Mouse (Mus musculus): ENCODE measurements at regions not wholly inside any gene's neighbourhood (a gene's known extent, or its start where the extent isn't known, plus 50 kb on each side); places are given as distances from the start of the nearest gene placed in this dataset.

- H3K36me3 ChIP-seq (replicated peaks): no peaks in the 10 kb centered on the region
- DNase-seq (ENCODE audit: low spot score) (no peak), ATAC-seq (ENCODE audit: extremely low read depth, insufficient number of reproducible peaks, low FRiP score, poor library complexity, severe bottlenecking) (no peak)
- H3K27me3 ChIP-seq (ENCODE audit: insufficient read depth, low read length): no peaks in the 10 kb centered on the region
- H3K4me3 ChIP-seq (ENCODE audit: low read depth, low read length): no peak overlapping the region
- H3K4me1 ChIP-seq (ENCODE audit: insufficient read depth, low read depth, low read length): no peaks in the 10 kb centered on the region
- H3K9me3 ChIP-seq (replicated peaks): peaks cover 11% of the 10 kb centered on the region; the same call in 1 of the 2 replicates
- TF ChIP-seq POLR2AphosphoS5 (IDR thresholded peaks at IDR 0.05; ENCODE audit: insufficient replicate concordance, low read depth, low read length) (no peak), CTCF (IDR thresholded peaks at IDR 0.05; ENCODE audit: low read depth, low read length) (no peak), GATA1 (IDR thresholded peaks at IDR 0.05; ENCODE audit: borderline replicate concordance, low read length) (no peak), GATA2 (IDR thresholded peaks at IDR 0.05; ENCODE audit: borderline replicate concordance, low read depth, low read length) (no peak), TAL1 (conservative IDR thresholded peaks at IDR 0.05; ENCODE audit: low read depth, low read length) (no peak)
These were observed 147.6 kb downstream of the Plk2 start for GRCm38 (mm10) chr13:110542303-110543065.

GRCm38 (mm10) chr13:110545454-110545853, 150.6 kb downstream of the Plk2 start:
- Histone ChIP-seq H3K27me3 (ENCODE audit: insufficient read depth, low read length) (no peaks in the 10 kb centered on the region), H3K36me3 (replicated peaks) (no peaks in the 10 kb centered on the region), H3K4me1 (ENCODE audit: insufficient read depth, low read depth, low read length) (no peaks in the 10 kb centered on the region), H3K9me3 (replicated peaks) (peaks cover 13% of the 10 kb centered on the region), H3K4me3 (ENCODE audit: low read depth, low read length) (no peak overlapping the region)
- TF ChIP-seq CTCF (IDR thresholded peaks at IDR 0.05; ENCODE audit: low read depth, low read length) (no peak), POLR2AphosphoS5 (IDR thresholded peaks at IDR 0.05; ENCODE audit: insufficient replicate concordance, low read depth, low read length) (no peak), GATA1 (IDR thresholded peaks at IDR 0.05; ENCODE audit: borderline replicate concordance, low read length) (no peak), GATA2 (IDR thresholded peaks at IDR 0.05; ENCODE audit: borderline replicate concordance, low read depth, low read length) (no peak), TAL1 (conservative IDR thresholded peaks at IDR 0.05; ENCODE audit: low read depth, low read length) (no peak)
- ATAC-seq (ENCODE audit: extremely low read depth, insufficient number of reproducible peaks, low FRiP score, poor library complexity, severe bottlenecking): no peak
- DNase-seq (ENCODE audit: low spot score): no peak

GRCm38 (mm10) chr13:110555529-110556319, 160.9 kb downstream of the Plk2 start:
- ATAC-seq (ENCODE audit: extremely low read depth, insufficient number of reproducible peaks, low FRiP score, poor library complexity, severe bottlenecking) (no peak), DNase-seq (ENCODE audit: low spot score) (no peak)
- Histone ChIP-seq H3K4me1 (ENCODE audit: insufficient read depth, low read depth, low read length) (no peaks in the 10 kb centered on the region), H3K27me3 (ENCODE audit: insufficient read depth, low read length) (no peaks in the 10 kb centered on the region), H3K36me3 (replicated peaks) (no peaks in the 10 kb centered on the region), H3K9me3 (replicated peaks) (peaks cover 31% of the 10 kb centered on the region), H3K4me3 (ENCODE audit: low read depth, low read length) (no peak overlapping the region)
- TF ChIP-seq CTCF (IDR thresholded peaks at IDR 0.05; ENCODE audit: low read depth, low read length) (no peak), GATA2 (IDR thresholded peaks at IDR 0.05; ENCODE audit: borderline replicate concordance, low read depth, low read length) (no peak), GATA1 (IDR thresholded peaks at IDR 0.05; ENCODE audit: borderline replicate concordance, low read length) (no peak), POLR2AphosphoS5 (IDR thresholded peaks at IDR 0.05; ENCODE audit: insufficient replicate concordance, low read depth, low read length) (no peak), TAL1 (conservative IDR thresholded peaks at IDR 0.05; ENCODE audit: low read depth, low read length) (no peak)

GRCm38 (mm10) chr13:110556355-110557095, 161.7 kb downstream of the Plk2 start:
- TF ChIP-seq TAL1 (conservative IDR thresholded peaks at IDR 0.05; ENCODE audit: low read depth, low read length) (no peak), GATA2 (IDR thresholded peaks at IDR 0.05; ENCODE audit: borderline replicate concordance, low read depth, low read length) (no peak), POLR2AphosphoS5 (IDR thresholded peaks at IDR 0.05; ENCODE audit: insufficient replicate concordance, low read depth, low read length) (no peak), CTCF (IDR thresholded peaks at IDR 0.05; ENCODE audit: low read depth, low read length) (no peak), GATA1 (IDR thresholded peaks at IDR 0.05; ENCODE audit: borderline replicate concordance, low read length) (no peak)

GRCm38 (mm10) chr13:110557930-110558727, 163.3 kb downstream of the Plk2 start:
- ATAC-seq (ENCODE audit: extremely low read depth, insufficient number of reproducible peaks, low FRiP score, poor library complexity, severe bottlenecking) (no peak), DNase-seq (ENCODE audit: low spot score) (no peak)
- H3K4me1 ChIP-seq (ENCODE audit: insufficient read depth, low read depth, low read length): no peaks in the 10 kb centered on the region
- H3K27me3 ChIP-seq (ENCODE audit: insufficient read depth, low read length): no peaks in the 10 kb centered on the region
- H3K9me3 ChIP-seq (replicated peaks): peaks cover 41% of the 10 kb centered on the region
- TF ChIP-seq CTCF (IDR thresholded peaks at IDR 0.05; ENCODE audit: low read depth, low read length) (no peak), TAL1 (conservative IDR thresholded peaks at IDR 0.05; ENCODE audit: low read depth, low read length) (no peak), POLR2AphosphoS5 (IDR thresholded peaks at IDR 0.05; ENCODE audit: insufficient replicate concordance, low read depth, low read length) (no peak), GATA2 (IDR thresholded peaks at IDR 0.05; ENCODE audit: borderline replicate concordance, low read depth, low read length) (no peak), GATA1 (IDR thresholded peaks at IDR 0.05; ENCODE audit: borderline replicate concordance, low read length) (no peak)
- no peak overlapping the region for H3K4me3 ChIP-seq (ENCODE audit: low read depth, low read length)
- no peaks in the 10 kb centered on the region for H3K36me3 ChIP-seq (replicated peaks)

More at GRCm38 (mm10) chr13:110556355-110557095, 161.7 kb downstream of the Plk2 start:
- no peaks in the 10 kb centered on the region for H3K4me1 ChIP-seq (ENCODE audit: insufficient read depth, low read depth, low read length)
- H3K4me3 ChIP-seq (ENCODE audit: low read depth, low read length): no peak overlapping the region
- H3K27me3 ChIP-seq (ENCODE audit: insufficient read depth, low read length): no peaks in the 10 kb centered on the region
- peaks cover 29% of the 10 kb centered on the region for H3K9me3 ChIP-seq (replicated peaks)
- ATAC-seq (ENCODE audit: extremely low read depth, insufficient number of reproducible peaks, low FRiP score, poor library complexity, severe bottlenecking) (no peak), DNase-seq (ENCODE audit: low spot score) (no peak)
- H3K36me3 ChIP-seq (replicated peaks): no peaks in the 10 kb centered on the region

Measured in G1E (cell line).